Mouse (Mus musculus) midbrain, embryonic 15.5 days (tissue): ENCODE measurements around the gene Zyg11a. TPM values are rescaled to one million over a fixed set of nuclear protein-coding genes. Genes with fewer than 3 reads are reported as not detected.

ENCODE experiments used
- ATAC-seq: fragments of 200-750 bp; cut with Nextera tagmentation; replicated peaks from 2 replicates; pipeline ENCODE4 v1.8.0; 2017; ENCODE audit warnings: moderate TSS enrichment
- H3K27ac ChIP-seq: fragments of 300-500 bp; sonication (generic); 2 replicates; pipeline ENCODE4 v1.5.1; 2015; ENCODE audit warnings: mild to moderate bottlenecking, inconsistent platforms
- H3K27me3 ChIP-seq: fragments of 300-500 bp; sonication (generic); replicated peaks from 2 replicates; pipeline ENCODE4 v1.6.1; 2015; ENCODE audit warnings: inconsistent platforms
- H3K36me3 ChIP-seq: fragments of 300-500 bp; sonication (generic); replicated peaks from 2 replicates; pipeline ENCODE4 v1.6.1; 2015; ENCODE audit warnings: inconsistent platforms
- H3K4me1 ChIP-seq: fragments of 300-500 bp; sonication (generic); 2 replicates; pipeline ENCODE4 v1.6.1; 2015; ENCODE audit warnings: inconsistent platforms
- H3K4me2 ChIP-seq: fragments of 300-500 bp; sonication (generic); 2 replicates; pipeline ENCODE4 v1.6.1; 2015; ENCODE audit warnings: inconsistent platforms, mild to moderate bottlenecking, moderate library complexity
- H3K4me3 ChIP-seq: fragments of 300-500 bp; sonication (generic); 2 replicates; pipeline ENCODE4 v1.5.1; 2015; ENCODE audit warnings: mild to moderate bottlenecking, inconsistent platforms
- H3K9ac ChIP-seq: fragments of 300-500 bp; sonication (generic); 2 replicates; pipeline ENCODE4 v1.6.1; 2015; ENCODE audit warnings: mild to moderate bottlenecking, inconsistent platforms
- H3K9me3 ChIP-seq: fragments of 300-500 bp; sonication (generic); 2 replicates; pipeline ENCODE4 v1.6.1; 2016; ENCODE audit warnings: inconsistent platforms
- WGBS: fragments of 180-500 bp; shearing (Covaris S2); methylation state at CpG from one replicate; pipeline ENCODE4 v1.1.7; 2015; ENCODE audit warnings: mixed read lengths; 5-methylcytosine and 5-hydroxymethylcytosine counted together
- polyA plus RNA-seq: library from polyadenylated mRNA; unstranded; fragments of >200 nt; fragmentation: Nextera tagmentation; extraction: Ambion mirVana; gene quantifications from 2 replicates; pipeline ENCODE4 v1.2.1, GENCODE M21; 2015

The Zyg11a gene
- 0.09 TPM in 1 of 2 replicates, not detected in the other for polyA plus RNA-seq

DNA sequence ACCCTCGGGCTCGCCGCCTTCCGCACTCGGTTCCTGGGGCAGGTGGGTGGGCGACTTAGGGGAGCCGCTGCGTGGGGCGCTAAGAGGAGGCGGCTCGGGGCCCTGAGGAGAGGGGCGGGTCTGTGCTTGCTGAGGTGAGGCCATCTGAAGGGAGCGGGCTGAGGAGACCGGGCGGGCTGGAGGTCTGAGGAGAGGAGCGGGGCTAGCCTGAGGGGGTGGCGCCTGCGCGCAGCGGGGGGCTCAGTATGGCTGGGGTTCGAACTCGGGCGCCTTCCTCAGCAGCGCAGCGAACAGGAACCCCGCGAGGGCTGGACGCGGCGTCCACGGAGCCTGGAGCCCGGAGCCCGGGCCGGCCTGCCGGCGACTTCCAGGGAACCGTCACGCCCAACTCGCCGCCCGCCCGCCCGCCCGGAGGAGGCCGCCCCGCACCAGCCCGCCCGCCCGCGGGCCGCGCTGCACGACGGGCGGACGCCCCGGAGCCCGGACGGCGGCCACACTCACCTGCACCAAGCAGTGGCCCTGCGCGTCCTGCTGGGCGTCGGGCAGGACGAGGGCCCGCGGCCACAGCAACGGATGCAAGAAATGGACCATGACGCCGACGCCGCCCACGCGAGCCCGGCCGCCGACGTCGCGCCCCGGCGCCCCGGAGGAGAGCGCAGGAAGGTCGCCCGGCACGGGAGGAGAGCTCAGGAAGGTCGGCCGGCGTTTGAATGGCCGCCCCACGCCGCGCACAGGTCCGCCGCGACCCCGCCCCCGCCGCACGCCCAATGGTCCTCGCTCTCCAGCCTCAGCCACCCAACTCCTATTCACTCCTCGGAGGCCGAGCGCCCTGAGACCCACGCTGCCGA lies at the start of gene Zyg11a:
Zyg11a (minus strand) TSS at position 717 of the 848 bp plus-strand sequence.
- WGBS = 2% methylated on average over 75 of the region's 107 CpGs
- no peak within 1 kb of the TSS for H3K27ac ChIP-seq
- H3K9me3 ChIP-seq = no peaks in the 10 kb centered on the region
- H3K4me1 ChIP-seq = peaks cover 8% of the 10 kb centered on the region; the same call in 1 of the 2 replicates
- H3K9ac ChIP-seq = no peak within 1 kb of the TSS
- 0 out of 2 replicates have a peak, but pooled peaks have one; percentile 14 for ATAC-seq
- no peaks in the 10 kb centered on the region for H3K36me3 ChIP-seq
- peak within 1 kb of the TSS; percentile 41 for H3K4me3 ChIP-seq
- H3K4me2 ChIP-seq = peak within 1 kb of the TSS; percentile 58
- peaks cover 47% of the 10 kb centered on the region for H3K27me3 ChIP-seq

DNA sequence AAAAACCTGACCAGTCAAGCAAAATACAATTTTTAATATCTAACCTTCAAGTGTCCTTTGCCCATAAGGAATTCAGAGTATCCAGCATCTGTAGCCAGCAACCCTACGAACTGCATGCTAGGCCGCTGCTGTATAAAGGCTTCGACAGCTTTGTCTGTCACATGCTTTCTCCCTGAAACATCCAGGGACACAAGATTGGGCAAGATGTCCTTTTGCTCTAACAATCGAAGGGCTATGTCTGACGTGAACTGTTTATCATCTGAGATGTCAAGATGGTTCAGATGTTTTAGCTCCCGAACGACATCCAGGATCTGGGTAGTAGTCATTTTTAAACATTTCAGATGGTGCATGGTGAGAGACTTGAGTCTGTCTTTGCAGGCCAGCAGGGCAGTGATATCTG lies 47.9 kb upstream of the Zyg11a start:
- Histone ChIP-seq H3K36me3 (peaks cover 29% of the 10 kb centered on the region), H3K9ac (no peak overlapping the region), H3K27me3 (no peaks in the 10 kb centered on the region), H3K27ac (no peak overlapping the region), H3K4me2 (no peak overlapping the region), H3K9me3 (no peaks in the 10 kb centered on the region), H3K4me3 (no peak overlapping the region), H3K4me1 (no peaks in the 10 kb centered on the region)
- ATAC-seq = no peak
- 97% methylated on average over 7 of the region's 7 CpGs for WGBS

DNA sequence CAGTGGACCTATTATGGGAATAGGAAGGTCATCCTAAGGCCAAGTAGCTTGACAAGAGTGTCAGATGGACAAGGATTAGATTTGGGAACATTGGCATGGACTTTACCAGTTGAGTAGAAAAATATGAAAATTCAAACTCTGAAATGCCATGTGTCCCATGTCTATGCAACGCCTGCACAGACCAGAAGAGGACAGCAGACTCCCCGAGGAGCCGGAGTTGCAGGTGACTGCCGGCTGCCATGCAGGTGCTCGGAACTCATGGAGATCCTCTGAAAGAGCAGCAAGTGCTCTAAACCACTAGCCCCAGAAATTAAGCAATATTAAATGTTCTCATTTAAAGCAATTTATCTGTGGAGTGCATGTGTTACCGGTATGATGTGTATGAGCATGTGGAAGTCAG lies 35.5 kb upstream of the Zyg11a start:
- H3K4me3 ChIP-seq = no peak overlapping the region
- ATAC-seq = no peak
- H3K9ac ChIP-seq = no peak overlapping the region
- no peak overlapping the region for H3K4me2 ChIP-seq
- H3K27ac ChIP-seq = no peak overlapping the region
- 87% methylated on average over 6 of the region's 6 CpGs for WGBS
- H3K27me3 ChIP-seq = no peaks in the 10 kb centered on the region
- no peaks in the 10 kb centered on the region for H3K9me3 ChIP-seq
- H3K4me1 ChIP-seq = no peaks in the 10 kb centered on the region
- H3K36me3 ChIP-seq = peaks cover 55% of the 10 kb centered on the region

DNA sequence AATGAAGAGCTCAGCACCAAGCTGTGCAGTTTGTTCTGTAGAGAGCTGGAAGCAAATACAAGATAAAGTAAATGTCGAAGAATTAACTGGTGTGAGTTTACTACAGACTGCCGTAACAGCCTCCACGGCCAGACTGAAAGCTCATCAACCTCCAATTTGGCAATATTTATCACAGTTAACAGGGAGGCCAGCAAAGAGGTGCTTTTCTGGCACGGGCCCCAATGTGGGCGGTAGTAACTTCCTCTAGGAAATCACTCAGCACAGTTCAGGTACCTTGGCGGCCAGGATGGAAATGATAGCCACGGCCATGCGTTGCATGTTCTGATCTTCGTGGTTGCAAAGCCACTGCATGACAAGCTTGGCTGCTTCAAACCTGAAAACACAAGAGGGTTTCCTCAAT lies 32.7 kb upstream of the Zyg11a start:
- no peaks in the 10 kb centered on the region for H3K27me3 ChIP-seq
- H3K4me3 ChIP-seq = no peak overlapping the region
- peaks cover 45% of the 10 kb centered on the region for H3K36me3 ChIP-seq
- H3K9me3 ChIP-seq = no peaks in the 10 kb centered on the region
- no peaks in the 10 kb centered on the region for H3K4me1 ChIP-seq
- no peak for ATAC-seq
- H3K27ac ChIP-seq = no peak overlapping the region
- no peak overlapping the region for H3K9ac ChIP-seq
- 97% methylated on average over 9 of the region's 9 CpGs for WGBS
- H3K4me2 ChIP-seq = no peak overlapping the region

DNA sequence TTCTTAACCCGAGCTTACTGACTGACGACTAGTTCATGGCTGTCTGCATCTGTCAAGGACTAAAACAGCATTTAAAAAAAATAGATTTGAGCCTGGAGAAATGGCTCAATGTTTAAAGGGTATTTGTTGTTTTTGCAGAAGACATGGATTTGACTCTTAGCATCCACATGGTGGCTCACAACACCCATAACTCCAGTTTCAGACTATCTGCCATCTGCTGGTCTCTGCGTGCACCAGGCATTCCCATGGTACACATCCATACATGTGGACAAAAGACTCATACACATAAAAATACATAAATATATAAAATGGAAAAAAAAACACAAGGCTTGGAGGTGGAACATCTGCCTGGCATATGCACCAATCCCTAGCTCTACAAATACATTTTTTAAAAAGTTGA lies 31.5 kb upstream of the Zyg11a start:
- Histone ChIP-seq H3K27ac (no peak overlapping the region), H3K4me3 (no peak overlapping the region), H3K9ac (no peak overlapping the region), H3K4me1 (no peaks in the 10 kb centered on the region), H3K9me3 (no peaks in the 10 kb centered on the region), H3K4me2 (no peak overlapping the region), H3K36me3 (peaks cover 44% of the 10 kb centered on the region), H3K27me3 (no peaks in the 10 kb centered on the region)
- no peak for ATAC-seq
- 90% methylated on average over 3 of the region's 3 CpGs for WGBS

DNA sequence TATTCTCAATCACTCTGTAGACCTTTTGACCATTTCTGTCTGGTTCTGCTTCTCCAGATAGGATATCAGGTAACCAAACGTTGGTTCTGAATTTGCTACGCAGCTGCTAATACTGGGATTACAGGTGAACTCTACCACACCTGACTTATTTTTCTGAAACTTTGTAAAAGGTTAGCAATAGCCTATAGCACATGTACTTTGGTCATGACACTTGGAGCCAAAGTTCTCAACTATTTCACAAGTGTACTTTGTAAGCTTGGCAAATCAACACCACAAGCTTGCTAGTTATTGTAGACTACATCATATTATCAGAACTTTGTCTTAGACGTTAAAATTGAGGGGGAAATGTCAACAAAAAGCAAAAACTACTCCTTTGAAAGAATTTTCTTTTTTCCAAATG lies 15.8 kb upstream of the Zyg11a start:
- no peak for ATAC-seq
- 94% methylated on average over 3 of the region's 3 CpGs for WGBS
- H3K4me3 ChIP-seq = no peak overlapping the region
- no peak overlapping the region for H3K9ac ChIP-seq
- no peaks in the 10 kb centered on the region for H3K27me3 ChIP-seq
- H3K4me2 ChIP-seq = no peak overlapping the region
- no peaks in the 10 kb centered on the region for H3K4me1 ChIP-seq
- no peak overlapping the region for H3K27ac ChIP-seq
- H3K9me3 ChIP-seq = no peaks in the 10 kb centered on the region
- peaks cover 48% of the 10 kb centered on the region for H3K36me3 ChIP-seq

DNA sequence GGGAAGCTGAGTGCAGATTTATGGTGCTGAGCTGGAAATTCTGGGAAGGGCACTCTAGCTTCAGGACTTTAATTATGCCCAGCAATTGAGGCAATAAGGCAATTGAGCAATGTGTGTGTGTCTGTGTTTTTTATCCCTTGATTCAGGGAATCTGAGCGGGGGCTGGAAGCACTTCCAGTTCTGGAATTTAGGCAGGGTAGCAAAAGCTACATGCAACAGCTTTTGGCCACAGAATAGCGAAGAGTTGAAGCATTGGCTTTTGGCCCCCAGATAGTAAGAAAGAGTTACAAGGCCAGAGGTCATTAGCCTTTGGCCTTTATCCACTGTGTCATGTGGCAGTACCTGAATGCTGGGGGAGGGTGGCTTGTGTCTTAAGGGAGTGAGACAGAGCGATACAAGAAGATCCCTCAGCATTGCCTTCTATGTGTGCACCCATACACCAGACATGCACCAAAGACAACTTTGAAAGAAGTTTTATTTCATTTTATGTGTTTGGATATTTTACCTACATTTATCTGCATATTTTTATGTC lies 7.6 kb upstream of the Zyg11a start:
- ATAC-seq = no peak
- H3K9ac ChIP-seq = no peak overlapping the region
- no peak overlapping the region for H3K4me3 ChIP-seq
- no peaks in the 10 kb centered on the region for H3K36me3 ChIP-seq
- no peak overlapping the region for H3K27ac ChIP-seq
- no peaks in the 10 kb centered on the region for H3K9me3 ChIP-seq
- no peaks in the 10 kb centered on the region for H3K27me3 ChIP-seq
- WGBS = 55% methylated on average over 3 of the region's 3 CpGs
- no peak overlapping the region for H3K4me2 ChIP-seq
- H3K4me1 ChIP-seq = no peaks in the 10 kb centered on the region

DNA sequence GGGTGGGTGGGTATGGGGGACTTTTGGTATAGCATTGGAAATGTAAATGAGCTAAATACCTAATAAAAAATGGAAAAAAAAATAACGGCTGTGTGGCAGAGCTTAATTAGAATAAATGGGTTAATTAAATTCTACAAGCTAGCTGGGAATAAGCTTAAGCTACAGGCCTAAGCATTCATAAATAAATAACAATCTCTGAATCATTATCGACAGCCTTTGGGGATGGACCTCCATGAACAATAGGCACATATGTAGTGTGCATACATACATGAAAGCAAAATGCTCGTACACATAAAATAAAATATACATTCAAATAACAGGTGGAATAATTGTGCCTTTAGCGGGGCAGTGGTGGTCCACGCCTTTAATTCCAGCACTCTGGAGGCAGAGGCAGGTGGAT lies 4.7 kb upstream of the Zyg11a start:
- no peak overlapping the region for H3K4me3 ChIP-seq
- no peaks in the 10 kb centered on the region for H3K9me3 ChIP-seq
- no peaks in the 10 kb centered on the region for H3K36me3 ChIP-seq
- no peak overlapping the region for H3K4me2 ChIP-seq
- no peak overlapping the region for H3K9ac ChIP-seq
- H3K4me1 ChIP-seq = peaks cover 5% of the 10 kb centered on the region; the same call in 1 of the 2 replicates
- ATAC-seq = no peak
- WGBS = 81% methylated on average over 5 of the region's 5 CpGs
- H3K27ac ChIP-seq = no peak overlapping the region
- peaks cover 23% of the 10 kb centered on the region for H3K27me3 ChIP-seq

DNA sequence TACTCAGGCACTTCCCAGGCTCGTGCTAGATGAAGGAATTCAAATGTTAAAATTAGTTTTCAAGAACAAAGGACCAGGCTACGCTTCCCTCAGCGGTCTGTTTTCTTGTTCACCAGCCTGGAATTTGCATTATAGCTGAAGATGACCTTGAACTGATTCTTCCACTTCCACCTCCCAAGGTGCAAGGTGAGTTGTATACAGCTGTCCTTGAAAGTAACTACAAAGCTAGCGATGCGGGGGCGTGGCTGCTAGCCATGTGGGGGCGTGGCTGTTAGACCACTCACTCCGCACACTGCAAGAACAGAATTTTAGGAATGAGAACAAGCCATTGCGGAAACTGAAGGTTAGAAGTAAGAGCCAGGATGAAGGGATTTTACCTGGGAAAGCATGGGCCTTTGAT lies 1.2 kb upstream of the Zyg11a start:
- Histone ChIP-seq H3K9ac (no peak overlapping the region), H3K27me3 (peaks cover 47% of the 10 kb centered on the region), H3K4me3 (no peak overlapping the region), H3K27ac (no peak overlapping the region), H3K36me3 (no peaks in the 10 kb centered on the region), H3K4me1 (peaks cover 8% of the 10 kb centered on the region; the same call in 1 of the 2 replicates), H3K4me2 (no peak overlapping the region), H3K9me3 (no peaks in the 10 kb centered on the region)
- no peak for ATAC-seq
- 11% methylated on average over 9 of the region's 9 CpGs for WGBS

DNA sequence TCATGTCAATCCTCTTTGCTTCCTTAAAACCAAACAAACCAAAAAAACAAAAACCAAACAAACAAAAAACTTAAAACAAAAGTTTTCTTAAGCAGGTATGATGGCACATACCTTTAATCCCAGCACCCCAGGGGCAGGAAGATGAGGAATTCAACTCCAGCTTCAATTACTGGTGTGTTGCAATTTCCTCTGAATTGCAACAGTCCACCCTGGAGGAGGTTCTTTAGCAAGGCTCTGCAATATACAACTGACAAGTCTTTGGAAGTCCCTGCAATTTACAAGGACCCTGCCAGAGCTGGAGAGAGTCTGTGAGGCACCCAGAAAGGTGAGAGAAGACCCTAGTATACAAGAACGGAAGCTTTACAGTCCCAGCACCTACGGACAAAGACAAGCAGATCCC lies 4.8 kb downstream of the Zyg11a start:
- WGBS = 83% methylated on average over 2 of the region's 2 CpGs
- no peaks in the 10 kb centered on the region for H3K36me3 ChIP-seq
- ATAC-seq = no peak
- H3K9ac ChIP-seq = no peak overlapping the region
- no peak overlapping the region for H3K27ac ChIP-seq
- peaks cover 29% of the 10 kb centered on the region for H3K27me3 ChIP-seq
- no peak overlapping the region for H3K4me2 ChIP-seq
- H3K4me1 ChIP-seq = peaks cover 8% of the 10 kb centered on the region; the same call in 1 of the 2 replicates
- H3K9me3 ChIP-seq = no peaks in the 10 kb centered on the region
- H3K4me3 ChIP-seq = no peak overlapping the region

DNA sequence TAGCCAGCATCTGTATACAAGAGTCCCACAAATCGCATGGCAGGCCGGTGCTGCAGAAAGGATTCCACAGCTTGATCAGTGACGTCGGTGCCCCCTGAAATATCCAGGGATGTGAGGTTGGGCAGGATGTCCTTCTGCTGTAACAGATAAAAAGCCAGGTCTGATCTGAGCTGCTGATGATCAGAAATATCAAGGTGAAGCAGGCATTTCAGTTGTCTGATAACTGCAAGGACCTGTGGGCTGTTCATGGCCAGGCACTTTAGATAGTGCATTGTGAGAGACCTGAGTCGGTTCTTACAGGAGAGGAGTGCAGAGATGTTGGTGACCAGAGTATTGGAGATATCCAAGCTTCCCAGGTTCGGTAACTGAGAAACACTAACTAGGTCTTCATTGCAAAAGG lies 13.2 kb downstream of the Zyg11a start:
- no peaks in the 10 kb centered on the region for H3K27me3 ChIP-seq
- H3K27ac ChIP-seq = no peak overlapping the region
- no peak overlapping the region for H3K4me3 ChIP-seq
- H3K4me1 ChIP-seq = no peaks in the 10 kb centered on the region
- H3K9ac ChIP-seq = no peak overlapping the region
- H3K36me3 ChIP-seq = no peaks in the 10 kb centered on the region
- ATAC-seq = no peak
- no peaks in the 10 kb centered on the region for H3K9me3 ChIP-seq
- no peak overlapping the region for H3K4me2 ChIP-seq
- WGBS = 91% methylated on average over 6 of the region's 6 CpGs

DNA sequence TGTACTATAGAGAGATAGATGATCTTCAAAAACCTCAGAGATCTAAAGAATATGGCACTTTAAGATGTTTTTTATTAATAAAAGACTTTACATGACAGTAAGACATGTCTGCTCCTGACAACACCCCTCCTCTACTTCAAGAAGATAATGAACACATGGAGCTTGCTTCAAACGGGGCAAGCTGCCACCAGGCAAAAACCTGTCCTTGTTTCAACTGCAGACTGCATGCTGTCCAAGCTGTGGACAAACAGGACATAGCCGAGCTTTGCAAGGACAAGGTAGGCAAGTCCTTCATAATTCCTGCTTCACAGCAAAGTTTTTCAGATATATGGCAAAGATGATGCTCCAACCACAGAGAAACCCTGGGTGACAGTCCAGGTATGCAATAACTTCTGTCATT lies 18.6 kb downstream of the Zyg11a start:
- H3K4me1 ChIP-seq = no peaks in the 10 kb centered on the region
- H3K4me3 ChIP-seq = no peak overlapping the region
- no peak overlapping the region for H3K27ac ChIP-seq
- no peaks in the 10 kb centered on the region for H3K27me3 ChIP-seq
- WGBS = 76% methylated on average over 2 of the region's 2 CpGs
- no peak for ATAC-seq
- no peaks in the 10 kb centered on the region for H3K9me3 ChIP-seq
- no peak overlapping the region for H3K9ac ChIP-seq
- H3K36me3 ChIP-seq = no peaks in the 10 kb centered on the region
- H3K4me2 ChIP-seq = no peak overlapping the region
